Mouse (Mus musculus) neural tube, embryonic 10.5 days (tissue): Measurements from ENCODE around the gene Lime1.
A peak's percentile ranks its signal among the peaks of the same experiment; 100 is the strongest.

Experiments
- DNase-seq: peaks from one replicate; pipeline ENCODE4 v3.0.0-alpha.2; 2017; ENCODE audit warnings: low spot score; ENCODE audit errors: extremely low spot score

Gene Lime1

GRCm38 (mm10) chr2:181379778-181380177, at the start of gene Lime1:
Lime1 (plus strand) TSS chr2:181380078.
- DNase-seq: no peak

- DNase-seq: no peak
Measured at GRCm38 (mm10) chr2:181332542-181332941, 47.3 kb upstream of the Lime1 start.

- DNase-seq: peak; percentile 53
Measured at GRCm38 (mm10) chr2:181334023-181334422, 45.9 kb upstream of the Lime1 start.

GRCm38 (mm10) chr2:181340426-181340825, 39.5 kb upstream of the Lime1 start:
- no peak for DNase-seq

- DNase-seq: no peak
Measured at GRCm38 (mm10) chr2:181342766-181343165, 37.1 kb upstream of the Lime1 start.

GRCm38 (mm10) chr2:181356780-181357179, 23.1 kb upstream of the Lime1 start:
- DNase-seq: no peak

GRCm38 (mm10) chr2:181363946-181364345, 15.9 kb upstream of the Lime1 start:
- no peak for DNase-seq

- DNase-seq: no peak
Measured at GRCm38 (mm10) chr2:181364487-181364859, 15.4 kb upstream of the Lime1 start.

- peak; percentile 93 for DNase-seq
Measured at GRCm38 (mm10) chr2:181364860-181365596, 14.8 kb upstream of the Lime1 start, which contains the start of the genes Zgpat and Arfrp1. Zgpat (plus strand) TSS chr2:181364928. Arfrp1 (minus strand) TSS chr2:181365404.

GRCm38 (mm10) chr2:181365655-181366075, 14.2 kb upstream of the Lime1 start:
- DNase-seq: peak; percentile 61

- no peak for DNase-seq
Measured at GRCm38 (mm10) chr2:181370001-181370400, 9.9 kb upstream of the Lime1 start.

GRCm38 (mm10) chr2:181375787-181376186, 4.1 kb upstream of the Lime1 start:
- no peak for DNase-seq

GRCm38 (mm10) chr2:181377230-181377629, 2.6 kb upstream of the Lime1 start:
- no peak for DNase-seq

- DNase-seq: no peak
Measured at GRCm38 (mm10) chr2:181378701-181379100, 1.2 kb upstream of the Lime1 start.

GRCm38 (mm10) chr2:181380251-181380650, 373 bp downstream of the Lime1 start:
- DNase-seq: no peak

GRCm38 (mm10) chr2:181381107-181381506, 1.2 kb downstream of the Lime1 start:
- DNase-seq: no peak

- no peak for DNase-seq
Measured at GRCm38 (mm10) chr2:181381631-181382306, 1.9 kb downstream of the Lime1 start.

GRCm38 (mm10) chr2:181384463-181384862, 4.6 kb downstream of the Lime1 start:
- no peak for DNase-seq

- DNase-seq: no peak
Measured at GRCm38 (mm10) chr2:181384919-181385391, 5.1 kb downstream of the Lime1 start.

GRCm38 (mm10) chr2:181385885-181386284, 6.0 kb downstream of the Lime1 start:
- DNase-seq: no peak

GRCm38 (mm10) chr2:181386663-181387210, 6.9 kb downstream of the Lime1 start:
- DNase-seq: no peak
